Mouse (Mus musculus) midbrain, embryonic 13.5 days (tissue): ENCODE data around the gene Slc18a2. TPM values are rescaled to one million over a fixed set of nuclear protein-coding genes. Genes with fewer than 3 reads are reported as not detected.

Experiments
- ATAC-seq: fragments of 200-750 bp; cut with Nextera tagmentation; 2 replicates; pipeline ENCODE4 v1.8.0; 2017; ENCODE audit warnings: mild to moderate bottlenecking, moderate TSS enrichment, moderate library complexity
- H3K27ac ChIP-seq: fragments of 300-500 bp; sonication (generic); 2 replicates; pipeline ENCODE4 v1.5.1; 2015; ENCODE audit warnings: inconsistent platforms, mild to moderate bottlenecking, moderate library complexity
- H3K27me3 ChIP-seq: fragments of 300-500 bp; sonication (generic); 2 replicates; pipeline ENCODE4 v1.6.1; 2015; ENCODE audit warnings: mild to moderate bottlenecking, inconsistent platforms
- H3K36me3 ChIP-seq: fragments of 300-500 bp; sonication (generic); 2 replicates; pipeline ENCODE4 v1.6.1; 2015; ENCODE audit warnings: mild to moderate bottlenecking, inconsistent platforms
- H3K4me1 ChIP-seq: fragments of 300-500 bp; sonication (generic); replicated peaks from 2 replicates; pipeline ENCODE4 v1.6.1; 2015; ENCODE audit warnings: inconsistent platforms
- H3K4me2 ChIP-seq: fragments of 300-500 bp; sonication (generic); replicated peaks from 2 replicates; pipeline ENCODE4 v1.6.1; 2015; ENCODE audit warnings: moderate library complexity, mild to moderate bottlenecking, inconsistent platforms
- H3K4me3 ChIP-seq: fragments of 300-500 bp; sonication (generic); replicated peaks from 2 replicates; pipeline ENCODE4 v1.5.1; 2015; ENCODE audit warnings: mild to moderate bottlenecking, inconsistent platforms
- H3K9ac ChIP-seq: fragments of 300-500 bp; sonication (generic); replicated peaks from 2 replicates; pipeline ENCODE4 v1.6.1; 2015; ENCODE audit warnings: mild to moderate bottlenecking, inconsistent platforms
- H3K9me3 ChIP-seq: fragments of 300-500 bp; sonication (generic); 2 replicates; pipeline ENCODE4 v1.6.1; 2016; ENCODE audit warnings: mild to moderate bottlenecking, inconsistent platforms
- WGBS: fragments of 180-500 bp; shearing (Covaris S2); methylation state at CpG from one replicate; pipeline ENCODE4 v1.1.7; 2015; 5-methylcytosine and 5-hydroxymethylcytosine counted together
- polyA plus RNA-seq: library from polyadenylated mRNA; unstranded; fragments of >200 nt; fragmentation: Nextera tagmentation; extraction: Ambion mirVana; gene quantifications from 2 replicates; pipeline ENCODE4 v1.2.1, GENCODE M21; 2015

Slc18a2 gene
- polyA plus RNA-seq, 1 experiment from 2014 or later, result 31.5 TPM

DNA sequence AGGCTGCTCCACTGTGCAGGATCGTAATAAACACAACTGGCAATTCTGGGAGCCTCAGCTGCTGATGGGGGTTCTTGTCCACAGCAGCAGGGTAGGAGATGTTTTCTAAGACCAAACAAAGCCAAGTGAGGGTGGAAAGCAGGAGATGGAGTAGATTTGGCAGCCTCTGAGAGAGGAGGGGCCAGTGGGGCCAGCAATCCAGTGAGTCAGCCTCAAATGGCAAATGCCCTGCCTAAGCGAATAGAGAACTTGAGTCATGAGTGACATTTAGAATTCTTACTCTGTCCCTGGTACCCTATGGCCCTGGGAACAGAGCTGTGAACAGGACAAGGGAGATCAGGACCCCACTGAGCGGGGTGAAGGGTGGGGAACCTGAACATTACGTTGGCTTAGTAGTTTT, 12.6 kb upstream of the Slc18a2 start:
- H3K36me3 ChIP-seq, result no peaks in the 10 kb centered on the region
- no peaks in the 10 kb centered on the region for H3K4me1 ChIP-seq
- whole genome bisulfite sequencing, result 84% methylated on average over 4 of the region's 4 CpGs
- peaks cover 4% of the 10 kb centered on the region; the same call in 1 of the 2 replicates for H3K27me3 ChIP-seq
- H3K27ac ChIP-seq, result no peak overlapping the region
- H3K4me3 ChIP-seq, result no peak overlapping the region
- no peak for ATAC-seq
- H3K9ac ChIP-seq, result no peak overlapping the region
- H3K4me2 ChIP-seq, result no peak overlapping the region
- H3K9me3 ChIP-seq, result no peaks in the 10 kb centered on the region

DNA sequence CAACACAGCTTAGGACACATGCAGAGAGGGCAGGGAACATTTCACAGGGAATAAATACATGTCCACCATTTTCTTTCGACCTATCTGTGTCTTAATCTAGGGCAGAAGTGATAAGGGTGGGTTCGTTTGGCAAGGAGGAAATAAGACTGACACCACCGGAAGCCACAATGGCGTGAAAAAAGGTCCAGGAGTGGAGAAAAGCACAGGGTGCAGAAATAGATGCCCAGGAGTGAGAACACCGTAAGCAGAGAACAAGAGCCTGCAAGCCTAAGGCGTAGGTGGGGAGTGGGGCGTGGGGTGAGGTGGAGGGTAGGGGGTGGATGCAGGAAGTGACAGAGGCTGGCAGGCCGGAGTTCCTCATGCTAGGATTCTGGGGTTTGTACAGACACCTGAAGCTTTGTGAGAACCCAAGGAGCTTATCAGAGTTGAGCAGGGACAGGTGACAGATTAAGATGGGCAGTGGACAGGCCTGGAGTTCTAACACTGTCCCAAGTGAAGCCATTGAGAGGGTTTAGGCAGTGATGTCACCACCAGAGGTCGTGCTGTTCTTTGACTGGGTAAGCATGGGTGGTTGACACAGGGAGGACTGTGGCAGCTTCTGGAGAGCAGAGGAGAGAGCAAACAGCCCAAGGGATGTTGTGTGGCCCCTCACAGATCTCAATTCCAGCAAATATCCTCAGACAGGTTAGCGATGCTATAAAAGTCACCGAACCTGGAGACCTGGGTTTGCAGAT, 12.0 kb upstream of the Slc18a2 start:
- Histone ChIP-seq H3K9ac (no peak overlapping the region), H3K4me2 (no peak overlapping the region), H3K27ac (no peak overlapping the region), H3K27me3 (peaks cover 4% of the 10 kb centered on the region; the same call in 1 of the 2 replicates), H3K36me3 (no peaks in the 10 kb centered on the region), H3K9me3 (no peaks in the 10 kb centered on the region), H3K4me1 (no peaks in the 10 kb centered on the region), H3K4me3 (no peak overlapping the region)
- no peak for ATAC-seq
- whole genome bisulfite sequencing, result 77% methylated on average over 11 of the region's 11 CpGs

DNA sequence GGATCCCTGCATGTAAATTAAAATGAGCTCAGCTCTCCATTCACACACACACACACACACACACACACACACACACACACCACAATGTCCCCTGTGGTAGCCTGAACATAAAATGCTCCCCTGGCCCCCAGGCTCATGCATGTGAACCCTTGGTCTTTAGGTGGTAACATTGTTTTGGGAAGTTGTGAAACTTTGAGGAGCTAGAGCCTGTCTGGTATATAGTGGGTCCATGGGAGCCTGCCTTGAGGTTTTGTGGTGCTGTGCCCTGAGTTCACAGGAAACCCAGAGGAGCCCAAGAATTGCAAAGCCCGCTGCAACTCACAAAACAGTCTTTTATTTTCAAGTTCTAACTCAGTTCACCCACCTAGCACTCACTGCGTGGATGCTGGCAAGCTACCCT, 8.0 kb upstream of the Slc18a2 start:
- no peaks in the 10 kb centered on the region for H3K4me1 ChIP-seq
- no peak overlapping the region for H3K27ac ChIP-seq
- no peak overlapping the region for H3K9ac ChIP-seq
- H3K4me2 ChIP-seq, result no peak overlapping the region
- H3K4me3 ChIP-seq, result no peak overlapping the region
- 69% methylated on average over 2 of the region's 2 CpGs for WGBS
- no peaks in the 10 kb centered on the region for H3K36me3 ChIP-seq
- ATAC-seq, result no peak
- peaks cover 4% of the 10 kb centered on the region; the same call in 1 of the 2 replicates for H3K27me3 ChIP-seq
- H3K9me3 ChIP-seq, result peaks cover 9% of the 10 kb centered on the region

DNA sequence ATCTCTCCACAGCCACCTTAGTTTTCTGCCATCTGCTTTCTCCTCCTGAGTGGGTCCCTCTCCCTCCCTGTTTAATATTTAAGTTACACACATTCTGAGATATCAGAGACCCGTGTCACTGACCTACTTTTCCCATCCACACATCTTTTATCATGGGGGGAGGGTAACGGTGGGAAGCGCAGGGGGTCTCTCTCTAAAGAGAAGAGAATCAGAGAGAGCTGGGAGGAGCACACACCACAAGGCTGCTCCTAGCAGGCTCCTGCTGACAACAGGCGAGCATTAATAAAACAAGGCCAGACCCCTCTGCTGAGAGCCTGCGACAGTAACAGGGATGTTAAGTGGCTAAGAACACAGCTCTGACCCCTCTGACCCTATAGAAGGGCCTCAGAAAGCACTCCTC, 1.1 kb upstream of the Slc18a2 start:
- H3K9ac ChIP-seq, result no peak overlapping the region
- H3K4me2 ChIP-seq, result no peak overlapping the region
- ATAC-seq, result peak; percentile 46
- peaks cover 9% of the 10 kb centered on the region for H3K9me3 ChIP-seq
- peaks cover 22% of the 10 kb centered on the region for H3K4me1 ChIP-seq
- H3K4me3 ChIP-seq, result no peak overlapping the region
- H3K27ac ChIP-seq, result no peak overlapping the region
- WGBS, result 42% methylated on average over 5 of the region's 5 CpGs
- H3K36me3 ChIP-seq, result no peaks in the 10 kb centered on the region
- H3K27me3 ChIP-seq, result peaks cover 45% of the 10 kb centered on the region

DNA sequence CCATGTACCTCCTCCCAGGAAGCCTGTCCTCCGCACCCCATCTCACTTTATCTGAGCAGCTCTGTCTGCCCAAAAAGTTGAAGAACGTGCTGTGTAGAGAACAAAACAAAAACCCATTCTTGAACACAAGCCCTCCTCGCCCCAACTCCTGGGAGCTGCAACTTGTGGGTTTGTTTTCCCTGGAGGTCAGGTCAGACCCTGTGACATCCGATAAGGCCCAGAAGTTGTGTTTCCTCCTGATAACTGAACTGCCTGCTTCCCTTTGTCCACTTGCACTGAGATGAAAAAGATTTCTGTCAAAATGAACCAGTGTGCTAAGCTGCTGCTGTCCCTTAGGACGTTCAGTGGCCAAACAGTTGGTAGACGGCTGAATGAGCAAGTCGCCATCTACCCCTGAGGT, 908 bp downstream of the Slc18a2 start:
- WGBS, result 47% methylated on average over 7 of the region's 7 CpGs
- H3K27ac ChIP-seq, result no peak overlapping the region
- peak overlapping the region; percentile 77 for H3K4me2 ChIP-seq
- peaks cover 9% of the 10 kb centered on the region for H3K9me3 ChIP-seq
- H3K9ac ChIP-seq, result 0 out of 2 replicates have a peak overlapping the region, but pooled peaks have one; percentile 65
- H3K4me3 ChIP-seq, result peak overlapping the region; percentile 48
- peaks cover 48% of the 10 kb centered on the region for H3K27me3 ChIP-seq
- no peaks in the 10 kb centered on the region for H3K36me3 ChIP-seq
- peaks cover 38% of the 10 kb centered on the region for H3K4me1 ChIP-seq
- no peak for ATAC-seq

DNA sequence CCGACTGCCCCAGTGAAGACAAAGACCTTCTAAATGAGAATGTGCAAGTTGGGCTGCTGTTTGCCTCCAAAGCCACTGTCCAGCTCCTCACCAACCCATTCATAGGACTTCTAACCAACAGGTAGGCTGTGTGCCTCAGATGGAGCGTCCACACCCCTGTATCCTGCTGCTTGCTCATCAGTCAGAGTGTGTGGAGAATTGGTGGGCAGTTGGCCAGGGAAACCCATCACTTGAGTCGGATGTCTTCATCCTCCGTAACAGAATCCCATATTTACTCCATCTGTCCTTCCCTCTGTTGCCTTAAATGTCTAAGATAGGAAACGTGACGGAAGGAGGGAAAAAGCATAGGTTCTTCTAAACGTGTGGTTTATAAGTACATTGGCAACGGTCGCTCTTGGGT, 2.5 kb downstream of the Slc18a2 start:
- Histone ChIP-seq H3K9ac (no peak overlapping the region), H3K27me3 (peaks cover 48% of the 10 kb centered on the region), H3K4me2 (peak overlapping the region; percentile 11; the same call in 1 of the 2 replicates), H3K27ac (no peak overlapping the region), H3K4me3 (no peak overlapping the region), H3K9me3 (no peaks in the 10 kb centered on the region), H3K36me3 (no peaks in the 10 kb centered on the region), H3K4me1 (peaks cover 52% of the 10 kb centered on the region)
- ATAC-seq, result no peak
- 89% methylated on average over 9 of the region's 9 CpGs for WGBS

- Histone ChIP-seq H3K36me3 (no peaks in the 10 kb centered on the region), H3K9ac (0 out of 2 replicates have a peak overlapping the region, but pooled peaks have one; percentile 29), H3K27ac (0 out of 2 replicates have a peak overlapping the region, but pooled peaks have one; percentile 31), H3K4me1 (peaks cover 45% of the 10 kb centered on the region), H3K4me3 (no peak overlapping the region), H3K4me2 (peak overlapping the region; percentile 3; the same call in 1 of the 2 replicates), H3K27me3 (peaks cover 58% of the 10 kb centered on the region), H3K9me3 (no peaks in the 10 kb centered on the region)
- no peak for ATAC-seq
- WGBS, result 52% methylated on average over 9 of the region's 9 CpGs
Measured at GRCm38 (mm10) chr19:59264838-59265532, 4.3 kb downstream of the Slc18a2 start.

GRCm38 (mm10) chr19:59265907-59266306, 5.2 kb downstream of the Slc18a2 start:
- Histone ChIP-seq H3K27me3 (peaks cover 52% of the 10 kb centered on the region), H3K4me1 (peaks cover 35% of the 10 kb centered on the region), H3K27ac (no peak overlapping the region), H3K4me3 (no peak overlapping the region), H3K9me3 (no peaks in the 10 kb centered on the region), H3K4me2 (no peak overlapping the region), H3K36me3 (no peaks in the 10 kb centered on the region), H3K9ac (no peak overlapping the region)
- no peak for ATAC-seq
- 48% methylated on average over 6 of the region's 6 CpGs for WGBS

- no peak overlapping the region for H3K4me3 ChIP-seq
- 10% methylated on average over 5 of the region's 5 CpGs for WGBS
- H3K9ac ChIP-seq, result no peak overlapping the region
- H3K4me1 ChIP-seq, result peaks cover 32% of the 10 kb centered on the region
- peak overlapping the region; percentile 20 for H3K4me2 ChIP-seq
- ATAC-seq, result peak; percentile 75
- H3K27me3 ChIP-seq, result peaks cover 36% of the 10 kb centered on the region
- no peaks in the 10 kb centered on the region for H3K36me3 ChIP-seq
- peak overlapping the region; percentile 64 for H3K27ac ChIP-seq
- H3K9me3 ChIP-seq, result no peaks in the 10 kb centered on the region
Measured at GRCm38 (mm10) chr19:59267417-59267963, 6.8 kb downstream of the Slc18a2 start.

GRCm38 (mm10) chr19:59273190-59273589, 12.5 kb downstream of the Slc18a2 start:
- no peak overlapping the region for H3K4me3 ChIP-seq
- H3K4me2 ChIP-seq, result no peak overlapping the region
- 86% methylated on average over 7 of the region's 7 CpGs for whole genome bisulfite sequencing
- ATAC-seq, result no peak
- H3K9ac ChIP-seq, result no peak overlapping the region
- H3K9me3 ChIP-seq, result no peaks in the 10 kb centered on the region
- H3K27ac ChIP-seq, result 0 out of 2 replicates have a peak overlapping the region, but pooled peaks have one; percentile 26
- no peaks in the 10 kb centered on the region for H3K4me1 ChIP-seq
- peaks cover 12% of the 10 kb centered on the region for H3K27me3 ChIP-seq
- H3K36me3 ChIP-seq, result no peaks in the 10 kb centered on the region

GRCm38 (mm10) chr19:59276354-59276753, 15.7 kb downstream of the Slc18a2 start:
- Histone ChIP-seq H3K4me2 (no peak overlapping the region), H3K4me3 (no peak overlapping the region), H3K9me3 (0 out of 2 replicates have a peak, but pooled peaks cover 6% of the 10 kb centered on the region), H3K27ac (no peak overlapping the region), H3K36me3 (no peaks in the 10 kb centered on the region), H3K4me1 (no peaks in the 10 kb centered on the region), H3K9ac (no peak overlapping the region), H3K27me3 (no peaks in the 10 kb centered on the region)
- 87% methylated on average over 7 of the region's 7 CpGs for WGBS
- no peak for ATAC-seq

DNA sequence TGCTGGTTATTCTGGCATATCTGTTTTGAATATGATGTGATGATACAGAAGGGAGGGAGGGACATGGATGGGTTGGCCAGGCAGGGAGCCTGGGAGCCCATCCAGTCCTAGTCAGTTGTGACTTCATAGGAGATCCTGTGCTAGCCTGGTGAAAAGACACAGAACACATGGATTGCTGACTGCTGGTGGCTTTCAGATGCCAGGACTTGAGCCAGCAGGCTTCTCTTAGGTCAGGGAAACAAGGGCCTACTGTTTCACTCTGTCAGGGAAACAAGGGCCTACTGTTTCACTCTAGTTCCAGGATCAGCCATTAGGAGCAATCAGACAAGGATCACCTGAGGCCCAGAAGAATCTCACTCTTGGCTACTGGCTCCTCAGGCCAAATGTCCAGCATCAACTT, 20.1 kb downstream of the Slc18a2 start:
- Histone ChIP-seq H3K27ac (no peak overlapping the region), H3K9me3 (0 out of 2 replicates have a peak, but pooled peaks cover 6% of the 10 kb centered on the region), H3K4me1 (no peaks in the 10 kb centered on the region), H3K4me2 (no peak overlapping the region), H3K36me3 (no peaks in the 10 kb centered on the region), H3K4me3 (no peak overlapping the region), H3K27me3 (no peaks in the 10 kb centered on the region), H3K9ac (no peak overlapping the region)
- ATAC-seq, result no peak
